Mouse (Mus musculus): ENCODE results near the gene Btbd16. TPM values are rescaled to one million over a fixed set of nuclear protein-coding genes. Genes with fewer than 3 reads are reported as not detected.

The Btbd16 gene
- polyA plus RNA-seq, 1 experiment from 2014 or later = not detected

GRCm38 (mm10) chr7:130764160-130764559 lies 9.7 kb upstream of the Btbd16 start:
- no peaks in the 10 kb centered on the region for H3K27me3 ChIP-seq (replicated peaks; ENCODE audit: control insufficient read depth, insufficient read depth, low read length)
- H3K27ac ChIP-seq (ENCODE audit: low read length) = no peak overlapping the region
- H3K9me3 ChIP-seq (ENCODE audit: control insufficient read depth, low read length) = no peaks in the 10 kb centered on the region
- no peak overlapping the region for H3K9ac ChIP-seq (replicated peaks; ENCODE audit: low read depth, low read length)
- no peak for ATAC-seq
- no peak overlapping the region for H3K4me3 ChIP-seq (replicated peaks; ENCODE audit: low read length)
- peaks cover 4% of the 10 kb centered on the region for H3K4me1 ChIP-seq (replicated peaks; ENCODE audit: control insufficient read depth, insufficient read depth, low read length)
- H3K4me2 ChIP-seq (ENCODE audit: low read length) = no peak overlapping the region
- peaks cover 7% of the 10 kb centered on the region for H3K36me3 ChIP-seq (ENCODE audit: control insufficient read depth, insufficient read depth)
- WGBS = 95% methylated on average over 17 of the region's 17 CpGs

- Histone ChIP-seq H3K9me3 (ENCODE audit: control insufficient read depth, low read length) (no peaks in the 10 kb centered on the region), H3K4me3 (replicated peaks; ENCODE audit: low read length) (no peak overlapping the region), H3K9ac (replicated peaks; ENCODE audit: low read depth, low read length) (no peak overlapping the region), H3K4me1 (replicated peaks; ENCODE audit: control insufficient read depth, insufficient read depth, low read length) (peaks cover 4% of the 10 kb centered on the region), H3K27ac (ENCODE audit: low read length) (no peak overlapping the region), H3K4me2 (ENCODE audit: low read length) (no peak overlapping the region), H3K27me3 (replicated peaks; ENCODE audit: control insufficient read depth, insufficient read depth, low read length) (no peaks in the 10 kb centered on the region), H3K36me3 (ENCODE audit: control insufficient read depth, insufficient read depth) (peaks cover 5% of the 10 kb centered on the region)
- WGBS = 84% methylated on average over 30 of the region's 30 CpGs
- ATAC-seq = no peak
Observed at GRCm38 (mm10) chr7:130766411-130767170, 7.3 kb upstream of the Btbd16 start.

GRCm38 (mm10) chr7:130768151-130768550 lies 5.7 kb upstream of the Btbd16 start:
- Histone ChIP-seq H3K4me1 (replicated peaks; ENCODE audit: control insufficient read depth, insufficient read depth, low read length) (no peaks in the 10 kb centered on the region), H3K4me2 (ENCODE audit: low read length) (no peak overlapping the region), H3K27me3 (replicated peaks; ENCODE audit: control insufficient read depth, insufficient read depth, low read length) (no peaks in the 10 kb centered on the region), H3K36me3 (ENCODE audit: control insufficient read depth, insufficient read depth) (peaks cover 5% of the 10 kb centered on the region), H3K9ac (replicated peaks; ENCODE audit: low read depth, low read length) (no peak overlapping the region), H3K9me3 (ENCODE audit: control insufficient read depth, low read length) (no peaks in the 10 kb centered on the region), H3K4me3 (replicated peaks; ENCODE audit: low read length) (no peak overlapping the region), H3K27ac (ENCODE audit: low read length) (no peak overlapping the region)
- ATAC-seq = no peak
- 87% methylated on average over 4 of the region's 4 CpGs for WGBS

GRCm38 (mm10) chr7:130770707-130771106 lies 3.2 kb upstream of the Btbd16 start:
- Histone ChIP-seq H3K4me1 (replicated peaks; ENCODE audit: control insufficient read depth, insufficient read depth, low read length) (no peaks in the 10 kb centered on the region), H3K4me3 (replicated peaks; ENCODE audit: low read length) (no peak overlapping the region), H3K4me2 (ENCODE audit: low read length) (no peak overlapping the region), H3K9me3 (ENCODE audit: control insufficient read depth, low read length) (no peaks in the 10 kb centered on the region), H3K27me3 (replicated peaks; ENCODE audit: control insufficient read depth, insufficient read depth, low read length) (no peaks in the 10 kb centered on the region), H3K36me3 (ENCODE audit: control insufficient read depth, insufficient read depth) (no peaks in the 10 kb centered on the region), H3K9ac (replicated peaks; ENCODE audit: low read depth, low read length) (no peak overlapping the region), H3K27ac (ENCODE audit: low read length) (no peak overlapping the region)
- peak; percentile 43; the same call in 1 of the 2 replicates for ATAC-seq
- 28% methylated on average over 3 of the region's 3 CpGs for WGBS

- Histone ChIP-seq H3K27ac (ENCODE audit: low read length) (no peak overlapping the region), H3K4me3 (replicated peaks; ENCODE audit: low read length) (no peak overlapping the region), H3K9ac (replicated peaks; ENCODE audit: low read depth, low read length) (no peak overlapping the region), H3K4me2 (ENCODE audit: low read length) (no peak overlapping the region), H3K27me3 (replicated peaks; ENCODE audit: control insufficient read depth, insufficient read depth, low read length) (no peaks in the 10 kb centered on the region), H3K36me3 (ENCODE audit: control insufficient read depth, insufficient read depth) (no peaks in the 10 kb centered on the region), H3K9me3 (ENCODE audit: control insufficient read depth, low read length) (no peaks in the 10 kb centered on the region), H3K4me1 (replicated peaks; ENCODE audit: control insufficient read depth, insufficient read depth, low read length) (no peaks in the 10 kb centered on the region)
- ATAC-seq = no peak
- 66% methylated on average over 11 of the region's 11 CpGs for WGBS
Observed at GRCm38 (mm10) chr7:130773171-130773830, 568 bp upstream of the Btbd16 start.

- H3K27me3 ChIP-seq (replicated peaks; ENCODE audit: control insufficient read depth, insufficient read depth, low read length) = no peaks in the 10 kb centered on the region
- H3K36me3 ChIP-seq (ENCODE audit: control insufficient read depth, insufficient read depth) = no peaks in the 10 kb centered on the region
- no peaks in the 10 kb centered on the region for H3K9me3 ChIP-seq (ENCODE audit: control insufficient read depth, low read length)
- no peak for ATAC-seq
- H3K27ac ChIP-seq (ENCODE audit: low read length) = no peak overlapping the region
- WGBS = 81% methylated on average over 5 of the region's 5 CpGs
- H3K4me3 ChIP-seq (replicated peaks; ENCODE audit: low read length) = no peak overlapping the region
- no peak overlapping the region for H3K4me2 ChIP-seq (ENCODE audit: low read length)
- H3K4me1 ChIP-seq (replicated peaks; ENCODE audit: control insufficient read depth, insufficient read depth, low read length) = no peaks in the 10 kb centered on the region
- no peak overlapping the region for H3K9ac ChIP-seq (replicated peaks; ENCODE audit: low read depth, low read length)
Observed at GRCm38 (mm10) chr7:130780866-130781419, 7.1 kb downstream of the Btbd16 start.

GRCm38 (mm10) chr7:130782501-130783050 lies 8.7 kb downstream of the Btbd16 start:
- no peaks in the 10 kb centered on the region for H3K36me3 ChIP-seq (ENCODE audit: control insufficient read depth, insufficient read depth)
- 82% methylated on average over 5 of the region's 5 CpGs for WGBS
- ATAC-seq = no peak

GRCm38 (mm10) chr7:130785923-130786575 lies 12.2 kb downstream of the Btbd16 start:
- no peak overlapping the region for H3K9ac ChIP-seq (replicated peaks; ENCODE audit: low read depth, low read length)
- 60% methylated on average over 12 of the region's 12 CpGs for WGBS
- no peaks in the 10 kb centered on the region for H3K36me3 ChIP-seq (ENCODE audit: control insufficient read depth, insufficient read depth)
- no peak overlapping the region for H3K27ac ChIP-seq (ENCODE audit: low read length)
- no peaks in the 10 kb centered on the region for H3K27me3 ChIP-seq (replicated peaks; ENCODE audit: control insufficient read depth, insufficient read depth, low read length)
- no peaks in the 10 kb centered on the region for H3K9me3 ChIP-seq (ENCODE audit: control insufficient read depth, low read length)
- no peaks in the 10 kb centered on the region for H3K4me1 ChIP-seq (replicated peaks; ENCODE audit: control insufficient read depth, insufficient read depth, low read length)
- no peak for ATAC-seq
- H3K4me3 ChIP-seq (replicated peaks; ENCODE audit: low read length) = no peak overlapping the region
- no peak overlapping the region for H3K4me2 ChIP-seq (ENCODE audit: low read length)

More at GRCm38 (mm10) chr7:130782501-130783050, 8.7 kb downstream of the Btbd16 start:
- H3K9me3 ChIP-seq (ENCODE audit: control insufficient read depth, low read length) = no peaks in the 10 kb centered on the region
- no peak overlapping the region for H3K4me3 ChIP-seq (replicated peaks; ENCODE audit: low read length)
- no peak overlapping the region for H3K27ac ChIP-seq (ENCODE audit: low read length)
- no peak overlapping the region for H3K4me2 ChIP-seq (ENCODE audit: low read length)
- no peak overlapping the region for H3K9ac ChIP-seq (replicated peaks; ENCODE audit: low read depth, low read length)
- no peaks in the 10 kb centered on the region for H3K4me1 ChIP-seq (replicated peaks; ENCODE audit: control insufficient read depth, insufficient read depth, low read length)
- H3K27me3 ChIP-seq (replicated peaks; ENCODE audit: control insufficient read depth, insufficient read depth, low read length) = no peaks in the 10 kb centered on the region

GRCm38 (mm10) chr7:130786708-130787107 lies 12.8 kb downstream of the Btbd16 start:
- no peak for ATAC-seq

More at GRCm38 (mm10) chr7:130786708-130787107, 12.8 kb downstream of the Btbd16 start:
- no peak overlapping the region for H3K27ac ChIP-seq (ENCODE audit: low read length)
- no peak overlapping the region for H3K4me2 ChIP-seq (ENCODE audit: low read length)
- no peak overlapping the region for H3K4me3 ChIP-seq (replicated peaks; ENCODE audit: low read length)
- no peaks in the 10 kb centered on the region for H3K4me1 ChIP-seq (replicated peaks; ENCODE audit: control insufficient read depth, insufficient read depth, low read length)
- no peak overlapping the region for H3K9ac ChIP-seq (replicated peaks; ENCODE audit: low read depth, low read length)
- 83% methylated on average over 5 of the region's 5 CpGs for WGBS
- H3K36me3 ChIP-seq (ENCODE audit: control insufficient read depth, insufficient read depth) = no peaks in the 10 kb centered on the region
- H3K9me3 ChIP-seq (ENCODE audit: control insufficient read depth, low read length) = no peaks in the 10 kb centered on the region
- no peaks in the 10 kb centered on the region for H3K27me3 ChIP-seq (replicated peaks; ENCODE audit: control insufficient read depth, insufficient read depth, low read length)

All from forebrain, embryonic 16.5 days (tissue).